Comparison of ENCODE assay signal across 15 mouse cellular contexts in the genomic region with DNA sequence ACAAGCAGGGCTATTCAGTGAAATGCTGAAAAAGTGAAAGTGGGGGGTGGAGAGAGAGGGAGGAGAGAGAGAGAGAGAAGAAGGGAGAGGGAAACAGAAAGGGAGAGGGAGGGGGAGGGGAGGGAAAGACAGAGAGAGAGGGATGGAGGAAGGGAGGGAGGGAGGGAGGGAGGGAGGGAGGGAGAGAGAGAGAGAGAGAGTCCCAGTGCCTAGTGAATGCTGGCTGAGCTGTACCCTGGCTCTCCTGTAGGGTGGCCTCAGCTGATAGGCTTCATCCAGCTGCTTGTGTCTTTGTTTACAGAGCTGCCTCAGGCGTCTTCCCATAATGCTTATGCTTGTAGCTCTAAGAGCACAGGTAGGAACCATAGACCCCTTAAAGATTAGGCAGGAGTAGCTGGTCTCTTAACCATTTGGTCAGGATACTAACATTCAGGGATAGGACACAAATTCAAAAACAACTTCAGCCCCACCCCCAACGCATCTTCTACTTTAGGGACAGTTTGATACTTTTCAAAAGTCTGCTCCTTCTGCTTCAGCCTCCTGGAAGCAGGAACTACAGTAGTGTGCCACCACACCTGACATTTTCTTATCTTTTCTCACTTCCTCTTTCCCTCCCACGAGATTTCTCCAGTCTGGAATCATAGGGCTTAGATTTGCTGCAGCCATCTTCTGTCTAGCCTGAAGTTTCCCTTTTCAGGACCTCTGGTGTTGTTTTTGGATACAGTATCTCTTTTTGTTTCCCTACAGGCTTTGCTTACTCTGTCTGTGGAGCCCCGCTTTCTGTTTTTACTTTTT. TPM values are rescaled to one million over a fixed set of nuclear protein-coding genes. Genes with fewer than 3 reads are reported as not detected.
DNase-seq lines count a peak whose midpoint lies in the region; ATAC-seq and TF ChIP-seq lines count a peak whose summit lies in the region.
"Had no signal": no experiment of that assay in that cellular context is flagged by ENCODE, and none has a peak within 500 bp of the region (broad histone marks: within the 10 kb centered on the region; RNA-seq: fewer than 3 reads in every experiment).

No protein-coding gene starts in this region.

- no peak overlapping the region for H3K27ac ChIP-seq in hindbrain, postnatal 0 days
- no peak overlapping the region for H3K27ac ChIP-seq in hindbrain, embryonic 11.5 days (ENCODE audit: low read depth, low read length)
- no peak overlapping the region for H3K27ac ChIP-seq in embryonic facial prominence, embryonic 11.5 days (replicated peaks; ENCODE audit: low read depth, low read length)
- H3K27ac ChIP-seq: limb, embryonic 13.5 days had no signal

- no peaks in the 10 kb centered on the region for H3K4me1 ChIP-seq in hindbrain, postnatal 0 days (ENCODE audit: insufficient read depth, low read length)
- H3K4me1 ChIP-seq in hindbrain, embryonic 11.5 days (replicated peaks; ENCODE audit: control insufficient read depth, insufficient read depth, low read length): no peaks in the 10 kb centered on the region
- no peaks in the 10 kb centered on the region for H3K4me1 ChIP-seq in embryonic facial prominence, embryonic 11.5 days (ENCODE audit: control insufficient read depth, insufficient read depth, low read length)

- TF ChIP-seq CTCF in hindbrain, postnatal 0 days (IDR thresholded peaks at IDR 0.05; ENCODE audit: low read depth): peak; percentile 19; the same call in 1 of the 2 replicates

- no peak overlapping the region for H3K4me3 ChIP-seq in hindbrain, postnatal 0 days (ENCODE audit: low read length)
- H3K4me3 ChIP-seq in hindbrain, embryonic 11.5 days (ENCODE audit: low read depth, low read length): no peak overlapping the region
- H3K4me3 ChIP-seq in embryonic facial prominence, embryonic 11.5 days (ENCODE audit: low read depth, low read length): no peak overlapping the region
- H3K4me3 ChIP-seq: limb, embryonic 13.5 days had no signal

- intact Hi-C loops in left cerebral cortex, postnatal 10 days (cut with DNase I): no loop called here

- peak; percentile 41; the same call in 1 of the 2 replicates for ATAC-seq in hindbrain, postnatal 0 days
- ATAC-seq in hindbrain, embryonic 11.5 days (ENCODE audit: low FRiP score): no peak
- ATAC-seq in embryonic facial prominence, embryonic 11.5 days (replicated peaks; ENCODE audit: insufficient number of reproducible peaks, low FRiP score, low TSS enrichment, low read depth): no peak
- ATAC-seq in activated CD4-positive, CD25-positive, alpha-beta regulatory T cell, adult 4 months: no peak

- 52% methylated on average over 4 of the region's 4 CpGs for WGBS in hindbrain, postnatal 0 days
- 50% methylated on average over 4 of the region's 4 CpGs for WGBS in hindbrain, embryonic 11.5 days
- 41% methylated on average over 4 of the region's 4 CpGs for WGBS in embryonic facial prominence, embryonic 11.5 days

- no peaks in the 10 kb centered on the region for H3K27me3 ChIP-seq in hindbrain, postnatal 0 days (ENCODE audit: insufficient read depth, low read length)
- no peaks in the 10 kb centered on the region for H3K27me3 ChIP-seq in hindbrain, embryonic 11.5 days (ENCODE audit: control insufficient read depth, insufficient read depth, low read length)
- no peaks in the 10 kb centered on the region for H3K27me3 ChIP-seq in embryonic facial prominence, embryonic 11.5 days (ENCODE audit: control insufficient read depth, insufficient read depth, low read length)
- H3K27me3 ChIP-seq: limb, embryonic 13.5 days had no signal

- no peak overlapping the region for H3K9ac ChIP-seq in hindbrain, postnatal 0 days (replicated peaks; ENCODE audit: low read length)
- no peak overlapping the region for H3K9ac ChIP-seq in hindbrain, embryonic 11.5 days (ENCODE audit: low read depth, low read length)
- no peak overlapping the region for H3K9ac ChIP-seq in embryonic facial prominence, embryonic 11.5 days (replicated peaks; ENCODE audit: low read length)
- H3K9ac ChIP-seq: limb, embryonic 13.5 days had no signal

- DNase-seq in hindbrain, postnatal 0 days (ENCODE audit: low spot score): peak; percentile 28
- DNase-seq in hindbrain, embryonic 11.5 days (ENCODE audit: low spot score): no peak
- peak; percentile 50 for DNase-seq in retina, postnatal 1 day
- no peak for DNase-seq in retina, embryonic 14.5 days (ENCODE audit: low spot score)
- DNase-seq in embryonic facial prominence, embryonic 11.5 days (ENCODE audit: low spot score): peak; percentile 30
- peak; percentile 55 for DNase-seq in thymus, postnatal 14 days
- no peak for DNase-seq in left cerebral cortex, postnatal 10 days (ENCODE audit: extremely low spot score in 1 of 2, low spot score in 2 of 2)
- DNase-seq: adrenal gland, postnatal 25 days; cerebellum, adult 9-11 months; layer of hippocampus, adult 9-11 months; right cerebral cortex, adult 18-20 months had no signal

- no peaks in the 10 kb centered on the region for H3K9me3 ChIP-seq in hindbrain, postnatal 0 days (ENCODE audit: low read length)
- no peaks in the 10 kb centered on the region for H3K9me3 ChIP-seq in hindbrain, embryonic 11.5 days (ENCODE audit: control insufficient read depth, low read length)
- no peaks in the 10 kb centered on the region for H3K9me3 ChIP-seq in embryonic facial prominence, embryonic 11.5 days (replicated peaks; ENCODE audit: control insufficient read depth, low read length)
- H3K9me3 ChIP-seq: limb, embryonic 13.5 days had no signal

- H3K4me2 ChIP-seq in hindbrain, postnatal 0 days (ENCODE audit: low read depth, low read length): no peak overlapping the region
- H3K4me2 ChIP-seq in hindbrain, embryonic 11.5 days (replicated peaks; ENCODE audit: low read depth, low read length): no peak overlapping the region
- H3K4me2 ChIP-seq in embryonic facial prominence, embryonic 11.5 days (ENCODE audit: low read depth, low read length): no peak overlapping the region
- H3K4me2 ChIP-seq: limb, embryonic 13.5 days had no signal

- H3K36me3 ChIP-seq in hindbrain, postnatal 0 days (ENCODE audit: insufficient read depth, low read length): no peaks in the 10 kb centered on the region
- H3K36me3 ChIP-seq in hindbrain, embryonic 11.5 days (ENCODE audit: control insufficient read depth, insufficient read depth, low read length): no peaks in the 10 kb centered on the region
- H3K36me3 ChIP-seq in embryonic facial prominence, embryonic 11.5 days (replicated peaks; ENCODE audit: control insufficient read depth, insufficient read depth, low read depth, low read length): no peaks in the 10 kb centered on the region
- H3K36me3 ChIP-seq: limb, embryonic 13.5 days had no signal

RNA-seq across cellular contexts. Expression of a gene that starts 14.6 kb away (rescaled TPM):
- total RNA-seq in hindbrain, postnatal 0 days (2014; rRNA removed): 5.8 and 6.8 TPM in 2 replicates
- polyA plus RNA-seq in hindbrain, postnatal 0 days (2015; fragmentation: Nextera tagmentation; extraction: Ambion mirVana): 4.4 and 4.8 TPM in 2 replicates
- 3.5 and 3.6 TPM in 2 replicates for polyA plus RNA-seq in hindbrain, embryonic 11.5 days (2014; fragmentation: Nextera tagmentation; extraction: Ambion mirVana)
- polyA plus RNA-seq in embryonic facial prominence, embryonic 11.5 days (2014; fragmentation: Nextera tagmentation; extraction: Ambion mirVana): 5.4 and 5.8 TPM in 2 replicates
- 1 to 10 TPM; 4.0 to 4.6 TPM for polyA plus RNA-seq in activated CD4-positive, CD25-positive, alpha-beta regulatory T cell, adult 4 months (2017; shearing (Covaris generic))
- 1 to 10 TPM; 1.3 to 1.5 TPM for total RNA-seq in left cerebral cortex, postnatal 10 days (2021)

RNA-seq across cellular contexts. Expression of a gene that starts 17.7 kb away (rescaled TPM):
- not detected in 2 replicates for total RNA-seq in hindbrain, postnatal 0 days (2014; rRNA removed)
- not detected in 2 replicates for polyA plus RNA-seq in hindbrain, postnatal 0 days (2015; fragmentation: Nextera tagmentation; extraction: Ambion mirVana)
- polyA plus RNA-seq in hindbrain, embryonic 11.5 days (2014; fragmentation: Nextera tagmentation; extraction: Ambion mirVana): not detected in 2 replicates
- polyA plus RNA-seq in embryonic facial prominence, embryonic 11.5 days (2014; fragmentation: Nextera tagmentation; extraction: Ambion mirVana): not detected in 2 replicates
- polyA plus RNA-seq in activated CD4-positive, CD25-positive, alpha-beta regulatory T cell, adult 4 months (2017; shearing (Covaris generic)): 1 to 10 TPM; 5.7 to 6.3 TPM
- not detected for total RNA-seq in left cerebral cortex, postnatal 10 days (2021)
- total RNA-seq: adrenal gland, postnatal 25 days; granulocyte monocyte progenitor cell, adult 5-6 weeks had no signal
- polyA plus RNA-seq: limb, embryonic 13.5 days had no signal

RNA-seq across cellular contexts. Expression of a gene that starts 20.0 kb away (rescaled TPM):
- total RNA-seq in hindbrain, postnatal 0 days (2014; rRNA removed): not detected in 2 replicates
- polyA plus RNA-seq in hindbrain, postnatal 0 days (2015; fragmentation: Nextera tagmentation; extraction: Ambion mirVana): not detected in 2 replicates
- polyA plus RNA-seq in hindbrain, embryonic 11.5 days (2014; fragmentation: Nextera tagmentation; extraction: Ambion mirVana): not detected in 2 replicates
- polyA plus RNA-seq in embryonic facial prominence, embryonic 11.5 days (2014; fragmentation: Nextera tagmentation; extraction: Ambion mirVana): not detected in 2 replicates
- polyA plus RNA-seq in activated CD4-positive, CD25-positive, alpha-beta regulatory T cell, adult 4 months (2017; shearing (Covaris generic)): not detected
- total RNA-seq in left cerebral cortex, postnatal 10 days (2021): not detected
- total RNA-seq: adrenal gland, postnatal 25 days; granulocyte monocyte progenitor cell, adult 5-6 weeks had no signal
- polyA plus RNA-seq: inflammation-experienced regulatory T-cells, adult 6 months; limb, embryonic 13.5 days had no signal

RNA-seq across cellular contexts. Expression of a gene that starts 25.2 kb away (rescaled TPM):
- not detected in 2 replicates for total RNA-seq in hindbrain, postnatal 0 days (2014; rRNA removed)
- not detected in 2 replicates for polyA plus RNA-seq in hindbrain, postnatal 0 days (2015; fragmentation: Nextera tagmentation; extraction: Ambion mirVana)
- not detected in 2 replicates for polyA plus RNA-seq in hindbrain, embryonic 11.5 days (2014; fragmentation: Nextera tagmentation; extraction: Ambion mirVana)
- not detected in 2 replicates for polyA plus RNA-seq in embryonic facial prominence, embryonic 11.5 days (2014; fragmentation: Nextera tagmentation; extraction: Ambion mirVana)
- not detected for polyA plus RNA-seq in activated CD4-positive, CD25-positive, alpha-beta regulatory T cell, adult 4 months (2017; shearing (Covaris generic))
- not detected for total RNA-seq in left cerebral cortex, postnatal 10 days (2021)
- total RNA-seq: adrenal gland, postnatal 25 days; granulocyte monocyte progenitor cell, adult 5-6 weeks had no signal
- polyA plus RNA-seq: inflammation-experienced regulatory T-cells, adult 6 months; limb, embryonic 13.5 days had no signal

RNA-seq across cellular contexts. Expression of a gene that starts 34.9 kb away (rescaled TPM):
- not detected in 2 replicates for total RNA-seq in hindbrain, postnatal 0 days (2014; rRNA removed)
- polyA plus RNA-seq in hindbrain, postnatal 0 days (2015; fragmentation: Nextera tagmentation; extraction: Ambion mirVana): 0.70 TPM in 1 of 2 replicates, not detected in the other
- not detected in 2 replicates for polyA plus RNA-seq in hindbrain, embryonic 11.5 days (2014; fragmentation: Nextera tagmentation; extraction: Ambion mirVana)
- not detected in 2 replicates for polyA plus RNA-seq in embryonic facial prominence, embryonic 11.5 days (2014; fragmentation: Nextera tagmentation; extraction: Ambion mirVana)
- under 1 TPM in 1 of 2 experiments, not detected in 1; 0.77 TPM for polyA plus RNA-seq in activated CD4-positive, CD25-positive, alpha-beta regulatory T cell, adult 4 months (2017; shearing (Covaris generic))
- total RNA-seq in left cerebral cortex, postnatal 10 days (2021): not detected
- total RNA-seq: adrenal gland, postnatal 25 days; granulocyte monocyte progenitor cell, adult 5-6 weeks had no signal

Comparison
In these comparisons a context has a peak if more than half of its experiments do, and no peak if none do; other contexts are left out.
1. DNase-seq: peak in hindbrain, postnatal 0 days (single experiment), retina, postnatal 1 day (single experiment), embryonic facial prominence, embryonic 11.5 days (single experiment) and thymus, postnatal 14 days (single experiment); none in hindbrain, embryonic 11.5 days (single experiment), retina, embryonic 14.5 days (single experiment) and left cerebral cortex, postnatal 10 days (0 of 2).